Mouse (Mus musculus) spleen, adult 18-20 months (tissue): ENCODE results near the gene Kdm8.
"Not testable (repeated sequence)": the region's sequence is repeated elsewhere in the genome, so short reads cannot be mapped to it uniquely, and the experiment has no call there.

Experiments
- DNase-seq, 2 experiments: peaks; one replicate each; pipeline ENCODE4 v3.0.0; 2022; ENCODE audit warnings: mixed read lengths in 2 of 2

The Kdm8 gene

GRCm38 (mm10) chr7:125444464-125445401 lies at the start of gene Kdm8:
Gene Kdm8 (plus strand): TSS chr7:125444676.
- peak; percentile 84 to 93 for DNase-seq

GRCm38 (mm10) chr7:125398116-125398515 lies 46.4 kb upstream of the Kdm8 start:
- no peak for DNase-seq

- DNase-seq, result no peak
These were observed 45.8 kb upstream of the Kdm8 start for GRCm38 (mm10) chr7:125398687-125399086.

GRCm38 (mm10) chr7:125407136-125407535 lies 37.3 kb upstream of the Kdm8 start:
- no peak for DNase-seq

GRCm38 (mm10) chr7:125415087-125415486 lies 29.4 kb upstream of the Kdm8 start:
- DNase-seq, result no peak

- DNase-seq, result no peak
These were observed 28.7 kb upstream of the Kdm8 start for GRCm38 (mm10) chr7:125415776-125416175.

- DNase-seq, result no peak
These were observed 27.7 kb upstream of the Kdm8 start for GRCm38 (mm10) chr7:125416762-125417161.

- no peak for DNase-seq
These were observed 26.1 kb upstream of the Kdm8 start for GRCm38 (mm10) chr7:125418413-125418812.

- DNase-seq, result peak; percentile 44 to 76
These were observed 24.3 kb upstream of the Kdm8 start for GRCm38 (mm10) chr7:125420190-125420589.

GRCm38 (mm10) chr7:125421911-125422310 lies 22.6 kb upstream of the Kdm8 start:
- no peak for DNase-seq

- DNase-seq, result no peak
These were observed 21.4 kb upstream of the Kdm8 start for GRCm38 (mm10) chr7:125423056-125423455.

GRCm38 (mm10) chr7:125427492-125428090 lies 16.9 kb upstream of the Kdm8 start:
- DNase-seq, result no peak

- no peak for DNase-seq
These were observed 16.1 kb upstream of the Kdm8 start for GRCm38 (mm10) chr7:125428381-125428780.

GRCm38 (mm10) chr7:125428816-125429500 lies 15.5 kb upstream of the Kdm8 start:
- DNase-seq, result not testable (repeated sequence)

- DNase-seq, result no peak
These were observed 14.2 kb upstream of the Kdm8 start for GRCm38 (mm10) chr7:125430170-125430842.

GRCm38 (mm10) chr7:125433874-125434273 lies 10.6 kb upstream of the Kdm8 start:
- no peak for DNase-seq

GRCm38 (mm10) chr7:125434666-125435290 lies 9.7 kb upstream of the Kdm8 start:
- DNase-seq, result no peak

GRCm38 (mm10) chr7:125442323-125442722 lies 2.2 kb upstream of the Kdm8 start:
- DNase-seq, result no peak

- DNase-seq, result no peak
These were observed 406 bp upstream of the Kdm8 start for GRCm38 (mm10) chr7:125444076-125444463.

GRCm38 (mm10) chr7:125450678-125451077 lies 6.2 kb downstream of the Kdm8 start:
- DNase-seq, result no peak

- DNase-seq, result no peak
These were observed 6.6 kb downstream of the Kdm8 start for GRCm38 (mm10) chr7:125451078-125451477.

- no peak for DNase-seq
These were observed 9.2 kb downstream of the Kdm8 start for GRCm38 (mm10) chr7:125453671-125454070.
